Mouse (Mus musculus): Measurements from ENCODE around the gene Ift172.

Ift172 gene

GRCm38 (mm10) chr5:31257616-31258015 is 33.3 kb downstream of the Ift172 start:
- DNase-seq (ENCODE audit: low read depth in 2 of 2, low spot score in 2 of 2), result no peak

DNA sequence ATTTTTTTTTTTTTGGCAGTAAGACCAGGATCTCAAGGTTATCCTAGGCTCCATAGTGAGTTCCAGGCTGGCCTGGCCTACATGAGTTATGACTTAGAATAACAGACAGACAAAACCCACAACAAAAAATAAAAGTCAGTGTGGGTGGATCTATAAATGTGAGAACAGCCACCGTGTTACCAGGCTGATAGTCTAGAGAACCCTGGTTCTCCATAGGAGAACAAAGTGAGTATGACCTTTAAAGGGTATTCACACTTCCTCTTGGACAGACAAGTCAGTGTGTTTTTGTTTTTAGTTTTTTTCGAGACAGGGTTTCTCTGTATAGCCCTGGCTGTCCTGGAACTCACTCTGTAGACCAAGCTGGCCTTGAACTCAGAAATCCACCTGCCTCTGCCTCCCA is 34.9 kb downstream of the Ift172 start:
- DNase-seq (ENCODE audit: low read depth in 2 of 2, low spot score in 2 of 2), result no peak

DNA sequence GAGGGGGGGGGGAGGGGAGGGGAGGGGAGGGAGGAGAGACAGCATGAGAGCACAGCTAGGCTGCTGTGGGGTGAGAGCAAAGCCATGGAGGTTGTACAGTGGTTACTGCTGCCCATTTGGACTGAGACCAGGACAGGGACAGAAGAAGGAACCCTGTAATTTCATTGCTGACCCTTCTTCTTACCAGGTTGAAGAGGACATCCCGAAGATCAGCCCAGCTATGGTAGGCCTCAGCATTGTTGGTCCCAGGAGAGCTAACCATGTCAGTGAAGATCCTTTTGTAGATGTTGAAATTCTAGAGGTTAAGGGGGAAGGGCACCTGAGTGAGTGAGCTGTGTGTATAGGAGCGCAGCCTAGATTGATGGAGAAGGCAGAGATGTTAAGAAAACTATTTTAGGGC is 35.5 kb downstream of the Ift172 start:
- no peak for DNase-seq (ENCODE audit: low read depth in 2 of 2, low spot score in 2 of 2)

- DNase-seq (ENCODE audit: low read depth in 2 of 2, low spot score in 2 of 2), result no peak
Observed at GRCm38 (mm10) chr5:31254901-31255300, 36.0 kb downstream of the Ift172 start.

GRCm38 (mm10) chr5:31254452-31254851 is 36.5 kb downstream of the Ift172 start:
- no peak for DNase-seq (ENCODE audit: low read depth in 2 of 2, low spot score in 2 of 2)

DNA sequence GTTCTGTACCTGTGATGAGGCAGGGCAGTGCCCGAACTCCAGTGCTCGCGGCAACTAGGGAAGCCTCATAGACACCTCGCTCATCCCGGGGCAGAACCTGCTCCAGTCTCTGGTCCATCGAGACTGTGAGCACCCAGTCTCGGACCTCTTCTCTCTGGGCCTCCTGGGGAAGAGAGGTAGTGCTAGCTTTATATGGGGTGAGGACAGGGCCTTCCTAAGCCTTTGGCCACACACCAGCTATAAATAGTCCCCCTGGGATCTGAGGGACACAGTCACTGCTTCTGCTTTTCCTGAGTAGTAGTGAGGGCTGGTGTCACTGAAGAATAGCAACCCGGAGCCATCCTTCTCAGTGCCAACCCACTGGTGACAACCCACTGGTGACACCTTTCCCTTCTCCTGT is 37.1 kb downstream of the Ift172 start:
- DNase-seq (ENCODE audit: low read depth in 2 of 2, low spot score in 2 of 2), result no peak

DNA sequence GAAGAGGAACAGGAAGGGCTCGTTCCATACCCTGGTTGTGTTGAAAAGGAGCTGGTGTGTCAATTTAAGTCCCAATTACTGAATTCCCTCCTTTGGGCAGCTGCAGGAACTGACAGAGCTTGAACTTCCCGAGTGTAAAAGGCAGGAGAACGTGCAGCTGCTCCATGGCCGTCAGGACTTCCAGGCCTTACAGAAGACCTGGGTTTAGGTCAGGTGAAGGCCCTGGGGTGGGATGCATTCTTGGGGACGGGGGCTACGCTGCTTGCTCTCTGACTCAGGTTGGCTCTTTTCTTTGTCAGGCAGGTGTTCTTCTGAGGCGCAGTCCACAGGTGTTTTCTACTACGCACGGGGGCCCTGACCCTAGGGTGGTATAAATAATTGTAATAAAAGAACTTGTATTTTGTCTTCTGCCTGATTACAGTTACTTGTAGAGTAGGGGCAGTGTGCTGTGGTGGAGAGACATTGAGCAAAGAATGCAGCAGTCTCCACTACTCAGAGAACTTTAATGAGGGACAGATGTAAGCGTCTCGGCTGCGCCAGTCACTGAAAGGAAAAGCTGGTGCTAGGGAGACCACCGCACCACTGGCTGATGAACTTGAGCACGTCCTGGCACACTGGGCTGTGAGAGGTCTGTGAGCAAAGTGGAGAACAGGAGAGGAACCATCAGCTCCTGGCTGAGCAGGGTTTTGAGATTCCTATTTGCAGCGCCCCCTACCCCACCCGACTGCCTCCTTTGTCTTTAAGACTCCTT is 37.9 kb downstream of the Ift172 start:
- DNase-seq (ENCODE audit: low read depth in 2 of 2, low spot score in 2 of 2), result no peak

DNA sequence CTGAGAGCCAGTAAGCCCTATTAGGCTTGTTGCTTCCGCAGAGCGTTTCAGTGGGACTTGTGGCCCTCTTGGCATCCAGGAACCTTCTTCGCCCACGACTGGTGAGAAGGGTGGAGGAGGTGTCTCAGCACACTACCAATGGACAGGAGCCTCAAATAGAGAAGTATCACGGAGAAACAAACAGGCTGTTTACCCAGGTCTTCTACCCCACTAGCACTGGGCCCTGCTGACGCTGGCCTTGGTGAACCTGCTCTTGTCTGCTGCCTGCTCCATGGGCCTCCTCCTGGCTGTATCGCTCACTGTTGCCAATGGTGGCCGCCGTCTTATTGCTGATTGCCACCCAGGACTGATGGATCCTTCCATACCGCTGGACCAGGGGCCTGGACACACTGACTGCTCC is 38.8 kb downstream of the Ift172 start:
- DNase-seq (ENCODE audit: low read depth in 2 of 2, low spot score in 2 of 2), result no peak

GRCm38 (mm10) chr5:31251541-31252101 is 39.3 kb downstream of the Ift172 start, which contains the start of gene Krtcap3:
Gene Krtcap3, plus strand, starts transcription at chr5:31251691.
- DNase-seq (ENCODE audit: low read depth in 2 of 2, low spot score in 2 of 2), result no peak

DNA sequence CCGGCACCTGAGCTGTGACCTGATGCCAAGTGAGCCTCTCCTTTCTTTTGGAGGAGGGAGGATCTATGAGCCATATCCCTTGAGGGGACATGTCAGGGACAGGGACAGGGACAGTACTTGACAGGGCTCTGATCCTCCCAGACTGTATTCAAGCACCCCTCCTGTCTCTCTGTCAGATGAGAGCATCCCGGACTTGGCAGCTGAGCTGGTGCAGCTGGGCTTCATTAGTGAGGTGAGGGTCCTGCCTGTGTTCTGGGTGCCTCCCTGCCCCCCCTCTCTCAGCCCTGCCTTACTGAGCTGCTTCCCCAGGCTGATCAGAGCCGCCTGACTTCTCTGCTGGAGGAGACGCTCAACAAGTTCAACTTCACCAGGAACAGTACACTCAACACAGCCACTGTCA is 40.2 kb downstream of the Ift172 start:
- DNase-seq (ENCODE audit: low read depth in 2 of 2, low spot score in 2 of 2), result no peak

- no peak for DNase-seq (ENCODE audit: low read depth in 2 of 2, low spot score in 2 of 2)
Observed at GRCm38 (mm10) chr5:31242191-31242590, 48.7 kb downstream of the Ift172 start.

DNA sequence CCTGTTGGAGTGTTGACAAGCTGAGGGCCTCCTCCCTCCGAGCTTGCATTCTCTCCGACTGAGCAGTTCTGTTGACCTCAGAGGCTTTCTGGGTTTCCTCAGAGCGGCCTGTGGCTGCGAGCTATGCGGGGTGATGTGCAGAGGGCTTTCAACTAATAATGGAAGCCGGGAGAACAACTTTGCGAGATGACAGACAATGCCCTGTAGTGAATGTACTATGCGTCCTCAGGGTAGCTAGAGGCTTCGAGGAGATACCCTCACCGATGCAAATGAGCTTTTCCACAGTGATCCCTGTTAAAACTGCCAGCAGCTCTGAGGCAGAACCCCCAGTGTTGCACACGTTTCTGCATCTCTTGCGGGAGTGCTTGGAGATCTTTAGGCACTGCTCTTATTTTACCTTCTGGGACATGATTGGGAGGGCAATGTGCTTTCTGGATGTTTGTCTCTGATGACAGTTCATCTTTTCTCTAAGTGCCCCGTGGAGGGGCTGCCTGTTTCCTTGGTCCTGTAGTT is 49.3 kb downstream of the Ift172 start:
- DNase-seq (ENCODE audit: low read depth in 2 of 2, low spot score in 2 of 2), result no peak

DNA sequence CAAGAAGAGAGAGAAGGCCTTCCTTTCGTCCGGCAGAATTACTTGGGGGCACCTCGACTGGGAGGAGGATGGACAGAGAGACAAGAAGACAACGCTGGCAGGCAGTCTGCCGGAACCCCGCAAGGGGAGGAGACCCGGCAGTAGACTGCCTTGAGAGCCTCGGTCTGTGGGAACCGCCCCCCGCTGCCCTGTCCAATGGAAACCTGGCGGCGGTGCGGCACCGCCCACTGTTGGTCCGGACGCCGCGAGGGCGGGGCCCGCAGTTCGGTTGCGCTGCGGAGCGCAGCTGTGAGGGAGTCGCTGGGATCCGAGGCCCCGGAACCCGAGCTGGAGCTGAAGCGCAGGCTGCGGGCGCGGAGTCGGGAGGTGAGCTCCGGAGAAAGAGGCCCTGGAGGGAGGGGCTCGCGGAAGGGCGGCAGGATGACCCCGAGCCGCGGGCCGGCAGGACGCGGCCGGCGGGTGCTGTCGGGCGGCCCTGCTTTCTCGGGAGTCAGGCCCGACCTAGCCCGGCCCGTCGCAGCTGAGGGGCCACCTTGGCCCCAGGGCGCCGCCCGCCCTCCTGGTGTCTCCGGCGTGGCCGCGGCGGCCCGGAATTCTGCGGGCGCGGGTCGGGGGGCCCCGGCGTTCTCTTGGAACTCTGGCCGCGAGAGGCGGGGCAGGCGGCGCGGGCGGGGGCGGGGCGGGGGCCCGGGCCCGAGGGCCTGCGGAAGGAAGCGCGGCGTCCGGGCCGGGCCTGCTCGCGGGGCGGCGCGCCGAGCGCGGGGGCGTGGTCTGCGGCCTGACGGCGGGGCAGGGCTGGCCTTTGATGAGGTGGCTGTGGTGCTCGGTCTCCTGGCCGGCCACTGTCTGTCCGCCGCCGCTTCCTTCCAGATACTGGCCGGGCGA is 50.0 kb downstream of the Ift172 start, which contains the start of the genes Nrbp1 and Gm9970:
TSS of gene Nrbp1 (plus strand) at position 228 of the 885 bp plus-strand sequence.
TSS of gene Gm9970 (minus strand) at position 596 of the 885 bp plus-strand sequence.
- DNase-seq (ENCODE audit: low read depth in 2 of 2, low spot score in 2 of 2), result peak; percentile 87 to 90

GRCm38 (mm10) chr5:31226641-31227040 is 64.3 kb downstream of the Ift172 start:
- peak in 1 of 2 experiments; percentile 49 for DNase-seq (ENCODE audit: low read depth in 2 of 2, low spot score in 2 of 2)

GRCm38 (mm10) chr5:31222696-31223095 is 68.2 kb downstream of the Ift172 start:
- DNase-seq (ENCODE audit: low read depth in 2 of 2, low spot score in 2 of 2), result no peak

- no peak for DNase-seq (ENCODE audit: low read depth in 2 of 2, low spot score in 2 of 2)
Observed at GRCm38 (mm10) chr5:31221304-31221945, 69.5 kb downstream of the Ift172 start.

DNA sequence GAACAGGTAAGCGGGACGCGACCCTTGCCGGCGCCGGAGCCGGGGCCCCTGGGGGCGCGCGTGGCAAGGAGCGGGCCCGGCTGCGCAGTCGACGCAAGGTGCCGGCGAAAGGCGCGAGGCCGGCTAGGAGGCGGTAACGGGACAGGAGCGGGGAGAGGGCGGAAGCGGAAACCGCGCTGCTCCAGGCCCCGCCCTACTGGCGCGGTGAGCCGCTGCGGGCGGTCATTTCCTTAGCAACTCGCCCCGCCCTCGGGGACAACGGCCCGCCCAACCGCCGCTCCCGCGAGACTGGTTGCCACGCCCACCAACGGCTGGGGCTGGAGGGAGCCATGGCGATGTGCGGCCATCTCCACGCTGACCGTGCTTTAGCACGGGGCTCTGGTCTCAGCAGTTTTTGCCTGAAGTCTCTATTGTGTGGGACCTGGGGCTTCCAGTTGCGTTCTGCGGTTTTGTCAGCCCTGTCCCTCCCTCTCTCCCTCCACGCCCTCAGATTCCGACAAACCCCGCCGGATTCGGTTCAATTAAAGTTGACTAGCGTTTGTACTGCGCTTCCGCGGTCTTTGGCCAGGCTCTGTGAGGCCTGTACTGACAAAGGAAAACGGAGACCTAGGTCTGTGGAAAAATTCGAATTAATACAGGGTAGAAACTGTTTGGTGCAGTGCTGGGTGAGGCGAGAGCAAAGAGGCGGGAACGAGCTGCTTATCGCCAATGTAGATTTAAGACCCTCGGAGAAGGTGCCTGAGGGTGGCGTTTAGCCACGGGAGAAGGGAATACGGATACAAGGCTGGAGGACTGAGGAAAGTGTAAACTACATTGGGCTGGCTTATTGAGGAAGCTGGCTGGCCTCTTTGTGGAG is 70.2 kb downstream of the Ift172 start, which contains the start of gene Ppm1g:
TSS of gene Ppm1g (minus strand) at position 240 of the 856 bp plus-strand sequence.
- peak; percentile 93 to 97 for DNase-seq (ENCODE audit: low read depth in 2 of 2, low spot score in 2 of 2)

DNA sequence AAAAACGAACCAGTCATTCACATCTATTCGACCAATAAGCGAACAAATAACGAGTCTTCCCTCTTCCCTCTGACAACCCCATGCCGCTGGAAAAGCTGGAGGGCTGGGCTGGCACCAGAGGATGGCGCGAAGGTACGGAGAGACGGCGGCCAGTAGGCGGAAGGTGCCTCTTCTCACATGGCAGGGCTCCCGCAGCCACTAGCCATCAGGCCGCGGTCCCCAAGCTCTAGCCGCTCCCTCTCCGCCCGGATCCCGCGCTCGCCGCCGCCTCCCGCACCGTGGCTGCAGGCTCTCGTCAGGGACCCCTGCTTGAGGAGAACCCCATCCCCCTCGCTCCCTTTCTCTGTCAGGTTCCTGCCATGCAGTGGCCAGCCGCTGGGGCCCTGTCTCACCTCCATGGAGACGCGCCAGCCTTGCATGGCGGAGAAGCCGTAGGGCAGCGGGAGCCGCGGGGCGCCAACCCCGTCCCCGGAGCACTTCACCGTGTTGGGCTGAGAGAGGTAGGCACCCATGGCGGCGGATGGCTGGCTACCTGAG is 70.9 kb downstream of the Ift172 start:
- DNase-seq (ENCODE audit: low read depth in 2 of 2, low spot score in 2 of 2), result no peak

GRCm38 (mm10) chr5:31219474-31219873 is 71.4 kb downstream of the Ift172 start:
- no peak for DNase-seq (ENCODE audit: low read depth in 2 of 2, low spot score in 2 of 2)

DNA sequence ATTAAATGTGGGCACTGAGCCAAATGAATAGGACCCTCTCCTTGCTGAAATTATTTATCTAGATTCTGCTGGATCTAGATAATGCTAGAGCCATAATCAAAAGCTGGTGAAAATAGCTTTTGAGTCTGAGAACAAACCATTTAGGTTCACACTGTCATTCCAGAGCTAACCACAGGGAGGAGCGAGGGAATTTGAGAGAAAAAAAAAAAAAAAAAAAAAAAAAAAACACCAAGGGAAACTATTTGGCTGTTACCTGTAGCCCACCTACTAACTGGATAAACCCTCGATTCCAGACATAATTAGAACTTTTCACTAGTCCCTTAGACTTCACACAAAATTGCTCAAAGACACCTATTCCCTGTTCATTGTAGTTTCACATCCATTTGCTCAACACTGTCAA is 71.8 kb downstream of the Ift172 start:
- DNase-seq (ENCODE audit: low read depth in 2 of 2, low spot score in 2 of 2), result no peak

Data from CD8-positive naive resting alpha-beta T cell, adult 2 months (primary cell).